Mouse (Mus musculus): ENCODE measurements at regions not wholly inside any gene's neighbourhood (a gene's known extent, or its start where the extent isn't known, plus 50 kb on each side); places are given as distances from the start of the nearest gene placed in this dataset.

GRCm38 (mm10) chr1:183624266-183624665 lies 206.3 kb downstream of the Hhipl2 start:
- DNase-seq: no peak

- DNase-seq: no peak
Observed at GRCm38 (mm10) chr1:183633810-183634209, 215.8 kb downstream of the Hhipl2 start.

- DNase-seq: no peak
Observed at GRCm38 (mm10) chr1:183634836-183635235, 216.8 kb downstream of the Hhipl2 start.

- DNase-seq: no peak
Observed at GRCm38 (mm10) chr1:183637214-183637613, 219.2 kb downstream of the Hhipl2 start.

- no peak for DNase-seq
Observed at GRCm38 (mm10) chr1:183639332-183639731, 221.3 kb downstream of the Hhipl2 start.

- DNase-seq: no peak
Observed at GRCm38 (mm10) chr1:183640568-183640967, 222.6 kb downstream of the Hhipl2 start.

GRCm38 (mm10) chr1:183644001-183644400 lies 226.0 kb downstream of the Hhipl2 start:
- no peak for DNase-seq

GRCm38 (mm10) chr1:183653878-183654277 lies 235.9 kb downstream of the Hhipl2 start:
- DNase-seq: no peak

- peak; percentile 55 for DNase-seq
Observed at GRCm38 (mm10) chr1:183657043-183657442, 239.0 kb downstream of the Hhipl2 start.

GRCm38 (mm10) chr1:183660541-183660940 lies 242.5 kb downstream of the Hhipl2 start:
- DNase-seq: no peak

GRCm38 (mm10) chr1:183662369-183663043 lies 244.5 kb downstream of the Hhipl2 start:
- DNase-seq: no peak

- DNase-seq: no peak
Observed at GRCm38 (mm10) chr1:183669271-183669670, 251.3 kb downstream of the Hhipl2 start.

GRCm38 (mm10) chr1:183669674-183670073 lies 251.7 kb downstream of the Hhipl2 start:
- DNase-seq: peak; percentile 16

GRCm38 (mm10) chr1:183670542-183670941 lies 252.5 kb downstream of the Hhipl2 start:
- DNase-seq: no peak

GRCm38 (mm10) chr1:183671541-183671940 lies 253.5 kb downstream of the Hhipl2 start:
- no peak for DNase-seq

- peak; percentile 24 for DNase-seq
Observed at GRCm38 (mm10) chr1:183672521-183672920, 254.5 kb downstream of the Hhipl2 start.

- no peak for DNase-seq
Observed at GRCm38 (mm10) chr1:183677585-183677984, 259.6 kb downstream of the Hhipl2 start.

GRCm38 (mm10) chr1:183679949-183680348 lies 261.9 kb downstream of the Hhipl2 start:
- no peak for DNase-seq

- no peak for DNase-seq
Observed at GRCm38 (mm10) chr1:183686056-183686455, 268.0 kb downstream of the Hhipl2 start.

GRCm38 (mm10) chr1:183692756-183693155 lies 274.7 kb downstream of the Hhipl2 start:
- DNase-seq: no peak

- DNase-seq: peak; percentile 16
Observed at GRCm38 (mm10) chr1:183699284-183699683, 281.3 kb downstream of the Hhipl2 start.

GRCm38 (mm10) chr1:183702888-183703287 lies 284.9 kb downstream of the Hhipl2 start:
- no peak for DNase-seq

- DNase-seq: no peak
Observed at GRCm38 (mm10) chr1:183712895-183713294, 294.9 kb downstream of the Hhipl2 start.

GRCm38 (mm10) chr1:183717060-183717459 lies 296.0 kb upstream of the Dusp10 start:
- no peak for DNase-seq

- no peak for DNase-seq
Observed at GRCm38 (mm10) chr1:183749126-183749525, 264.0 kb upstream of the Dusp10 start.

Data from kidney, adult 9 months (tissue).